Mouse (Mus musculus) limb, embryonic 11.5 days (tissue): Measurements from ENCODE around the gene Pola2. TPM values are rescaled to one million over a fixed set of nuclear protein-coding genes. Genes with fewer than 3 reads are reported as not detected.

Source experiments
- ATAC-seq: fragments of 200-750 bp; cut with Nextera tagmentation; 2 replicates; pipeline ENCODE4 v1.8.0; 2017; ENCODE audit warnings: low read depth; ENCODE audit not compliant: insufficient number of reproducible peaks, low FRiP score, low TSS enrichment
- DNase-seq: peaks from one replicate; pipeline ENCODE4 v3.0.0-alpha.2; 2015; ENCODE audit warnings: low spot score
- H3K27ac ChIP-seq: fragments of 300-500 bp; sonication (generic); replicated peaks from 2 replicates; pipeline ENCODE4 v1.5.1; 2014; ENCODE audit warnings: low read depth, mild to moderate bottlenecking, low read length
- H3K27me3 ChIP-seq: fragments of 300-500 bp; sonication (generic); 2 replicates; pipeline ENCODE4 v1.6.1; 2014; ENCODE audit warnings: mild to moderate bottlenecking, low read length, mixed read lengths; ENCODE audit not compliant: control insufficient read depth, insufficient read depth
- H3K36me3 ChIP-seq: fragments of 300-500 bp; sonication (generic); 2 replicates; pipeline ENCODE4 v1.6.1; 2014; ENCODE audit warnings: mild to moderate bottlenecking, low read length, moderate library complexity, mixed read lengths; ENCODE audit not compliant: control insufficient read depth, insufficient read depth
- H3K4me1 ChIP-seq: fragments of 300-500 bp; sonication (generic); 2 replicates; pipeline ENCODE4 v1.6.1; 2014; ENCODE audit warnings: low read length, mixed read lengths; ENCODE audit not compliant: control insufficient read depth, insufficient read depth
- H3K4me2 ChIP-seq: fragments of 300-500 bp; sonication (generic); 2 replicates; pipeline ENCODE4 v1.6.1; 2014; ENCODE audit warnings: low read depth, mild to moderate bottlenecking, moderate library complexity; ENCODE audit not compliant: severe bottlenecking
- H3K4me3 ChIP-seq: fragments of 300-500 bp; sonication (generic); 2 replicates; pipeline ENCODE4 v1.5.1; 2014; ENCODE audit warnings: low read depth, low read length
- H3K9ac ChIP-seq: fragments of 300-500 bp; sonication (generic); 2 replicates; pipeline ENCODE4 v1.6.1; 2014; ENCODE audit warnings: mild to moderate bottlenecking, low read length
- H3K9me3 ChIP-seq: fragments of 300-500 bp; sonication (generic); 2 replicates; pipeline ENCODE4 v1.6.1; 2016; ENCODE audit warnings: low read length; ENCODE audit not compliant: control insufficient read depth
- WGBS: fragments of 180-500 bp; shearing (Covaris S2); extraction: QIAGEN DNeasy Blood & Tissue Kit; methylation state at CpG from one replicate; pipeline ENCODE4 v1.1.7; 2014; 5-methylcytosine and 5-hydroxymethylcytosine counted together
- polyA plus RNA-seq: library from polyadenylated mRNA; unstranded; fragments of >200 nt; fragmentation: Nextera tagmentation; extraction: Ambion mirVana; gene quantifications from 2 replicates; pipeline ENCODE4 v1.2.1, GENCODE M21; 2014

Pola2 gene
- polyA plus RNA-seq, 1 experiment from 2014 or later = 109 TPM

DNA sequence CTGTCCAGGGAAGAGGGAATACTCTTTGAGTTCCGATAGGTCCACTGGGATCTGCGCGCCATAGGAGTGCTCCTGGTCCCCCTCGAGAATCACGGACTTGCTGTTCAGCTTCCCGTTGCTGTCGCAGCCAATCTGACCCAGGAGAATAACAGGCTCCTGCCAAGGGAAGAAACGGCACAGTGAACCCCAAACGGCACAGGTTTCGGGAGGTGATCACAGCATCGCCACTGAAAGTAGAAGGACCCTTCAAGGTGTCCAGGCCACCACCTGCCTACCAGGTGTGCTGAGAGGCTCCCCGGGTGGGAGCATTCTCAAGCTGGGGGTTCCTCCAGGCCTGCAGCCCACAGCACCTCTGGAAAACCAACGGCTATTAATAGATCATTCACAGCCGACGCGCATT is 12.4 kb downstream of the Pola2 start:
- 92% methylated on average over 16 of the region's 16 CpGs for WGBS
- H3K9ac ChIP-seq = no peak overlapping the region
- no peak overlapping the region for H3K4me2 ChIP-seq
- ATAC-seq (no peak), DNase-seq (no peak)
- no peaks in the 10 kb centered on the region for H3K4me1 ChIP-seq
- no peaks in the 10 kb centered on the region for H3K27me3 ChIP-seq
- no peaks in the 10 kb centered on the region for H3K9me3 ChIP-seq
- H3K36me3 ChIP-seq = peaks cover 26% of the 10 kb centered on the region
- H3K4me3 ChIP-seq = no peak overlapping the region
- no peak overlapping the region for H3K27ac ChIP-seq

DNA sequence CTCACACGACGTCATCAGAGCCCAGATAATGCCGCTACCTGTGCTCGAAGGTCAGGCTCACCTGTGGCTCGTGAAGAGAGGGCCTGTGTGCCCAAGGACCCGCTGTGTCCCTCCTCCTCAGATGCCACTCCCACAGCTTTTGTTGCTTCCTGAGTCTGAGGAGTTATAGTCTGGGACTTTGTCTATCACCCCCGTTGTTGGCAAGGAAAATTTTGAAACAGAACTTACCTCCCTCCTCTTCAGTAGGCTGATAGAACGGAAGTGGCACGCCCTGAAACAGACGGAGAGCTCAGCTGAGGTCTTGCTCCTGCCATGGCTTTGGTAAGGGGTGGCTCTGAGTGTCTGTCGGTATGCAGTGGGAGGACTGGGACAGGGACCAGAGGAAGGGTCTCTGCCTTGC is 13.8 kb downstream of the Pola2 start:
- no peaks in the 10 kb centered on the region for H3K4me1 ChIP-seq
- ATAC-seq (no peak), DNase-seq (no peak)
- H3K36me3 ChIP-seq = peaks cover 21% of the 10 kb centered on the region
- H3K27ac ChIP-seq = no peak overlapping the region
- WGBS = 94% methylated on average over 11 of the region's 11 CpGs
- no peak overlapping the region for H3K4me3 ChIP-seq
- no peaks in the 10 kb centered on the region for H3K9me3 ChIP-seq
- H3K4me2 ChIP-seq = no peak overlapping the region
- no peaks in the 10 kb centered on the region for H3K27me3 ChIP-seq
- H3K9ac ChIP-seq = no peak overlapping the region

DNA sequence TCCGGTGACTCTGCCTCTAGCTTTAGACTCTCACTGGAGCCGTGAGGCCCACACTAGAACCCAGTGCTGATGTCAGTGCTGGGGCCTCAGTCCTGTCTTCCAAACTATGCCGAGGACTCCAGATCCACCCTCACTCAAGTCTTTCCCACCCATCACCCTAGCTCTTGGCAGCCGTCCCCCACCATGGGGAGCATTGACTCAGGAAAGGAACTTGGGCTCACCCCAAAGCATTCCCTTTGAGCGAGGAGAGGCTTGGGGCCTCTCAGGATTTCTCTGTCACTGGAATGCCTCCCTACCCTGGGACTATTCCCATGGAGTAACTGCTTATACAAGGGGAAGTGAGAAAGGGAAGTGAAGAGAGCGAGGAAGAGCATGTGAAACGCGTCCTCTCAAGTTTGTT is 18.1 kb downstream of the Pola2 start:
- no peak for ATAC-seq
- H3K27me3 ChIP-seq = no peaks in the 10 kb centered on the region
- H3K4me1 ChIP-seq = no peaks in the 10 kb centered on the region; the same call in 1 of the 2 replicates
- H3K36me3 ChIP-seq = peaks cover 26% of the 10 kb centered on the region
- no peak for DNase-seq
- H3K4me3 ChIP-seq = no peak overlapping the region
- no peak overlapping the region for H3K27ac ChIP-seq
- H3K9me3 ChIP-seq = no peaks in the 10 kb centered on the region
- H3K4me2 ChIP-seq = no peak overlapping the region
- WGBS = 89% methylated on average over 8 of the region's 8 CpGs
- H3K9ac ChIP-seq = no peak overlapping the region

DNA sequence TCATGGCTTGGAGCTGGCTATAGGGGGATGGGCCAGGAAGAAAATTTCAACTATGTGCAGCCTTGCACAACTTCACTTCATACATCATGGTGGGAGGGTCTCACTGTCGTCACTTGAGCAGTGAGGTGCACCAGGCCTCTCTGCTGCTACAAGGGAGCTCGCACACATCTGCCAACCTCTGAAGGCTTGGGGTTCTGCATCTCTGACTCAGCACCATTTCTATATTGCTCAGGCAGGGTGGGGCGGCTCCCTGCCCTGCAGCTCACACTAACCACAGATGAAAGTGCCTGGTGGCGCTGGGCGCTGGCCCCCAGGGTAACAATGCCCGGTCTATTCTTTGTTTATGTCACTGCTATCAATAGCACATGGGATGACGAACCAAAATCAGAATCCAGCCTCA is 19.0 kb downstream of the Pola2 start:
- Histone ChIP-seq H3K27me3 (no peaks in the 10 kb centered on the region), H3K4me2 (no peak overlapping the region), H3K4me3 (no peak overlapping the region), H3K9me3 (no peaks in the 10 kb centered on the region), H3K36me3 (peaks cover 28% of the 10 kb centered on the region), H3K27ac (no peak overlapping the region), H3K9ac (no peak overlapping the region), H3K4me1 (no peaks in the 10 kb centered on the region; the same call in 1 of the 2 replicates)
- DNase-seq (no peak), ATAC-seq (peak; percentile 44; the same call in 1 of the 2 replicates)
- WGBS = 84% methylated on average over 7 of the region's 7 CpGs

DNA sequence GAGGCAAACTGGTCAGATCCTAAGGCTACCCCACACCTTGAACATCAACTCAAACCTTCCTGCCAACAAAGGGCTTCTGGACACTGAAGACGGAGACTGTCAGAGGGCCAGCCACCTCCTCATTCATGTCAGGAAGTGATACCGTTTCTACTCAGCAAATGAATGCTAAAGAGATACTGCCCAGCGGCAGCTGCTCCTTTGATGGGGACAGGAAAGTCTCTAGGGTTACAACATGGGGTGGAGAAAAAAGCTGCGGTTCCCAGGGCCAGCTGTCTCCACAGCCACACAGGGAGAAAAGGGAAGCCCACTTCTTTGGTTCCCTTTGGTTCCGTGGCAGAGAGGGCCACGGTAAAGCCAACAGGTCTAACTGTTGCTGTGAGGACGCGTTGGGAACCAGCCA is 19.9 kb downstream of the Pola2 start:
- Histone ChIP-seq H3K4me1 (no peaks in the 10 kb centered on the region; the same call in 1 of the 2 replicates), H3K4me3 (no peak overlapping the region), H3K27ac (no peak overlapping the region), H3K27me3 (no peaks in the 10 kb centered on the region), H3K4me2 (no peak overlapping the region), H3K9ac (no peak overlapping the region), H3K36me3 (peaks cover 28% of the 10 kb centered on the region), H3K9me3 (no peaks in the 10 kb centered on the region)
- ATAC-seq = no peak
- DNase-seq = no peak
- WGBS = 79% methylated on average over 8 of the region's 8 CpGs

- no peak for ATAC-seq
- Histone ChIP-seq H3K27me3 (no peaks in the 10 kb centered on the region), H3K36me3 (peaks cover 28% of the 10 kb centered on the region), H3K27ac (no peak overlapping the region), H3K4me1 (no peaks in the 10 kb centered on the region; the same call in 1 of the 2 replicates), H3K9ac (no peak overlapping the region), H3K9me3 (no peaks in the 10 kb centered on the region), H3K4me3 (no peak overlapping the region), H3K4me2 (no peak overlapping the region; the same call in 1 of the 2 replicates)
- WGBS = 94% methylated on average over 15 of the region's 15 CpGs
- DNase-seq = no peak
Measured at GRCm38 (mm10) chr19:5943404-5943803, 20.6 kb downstream of the Pola2 start.

DNA sequence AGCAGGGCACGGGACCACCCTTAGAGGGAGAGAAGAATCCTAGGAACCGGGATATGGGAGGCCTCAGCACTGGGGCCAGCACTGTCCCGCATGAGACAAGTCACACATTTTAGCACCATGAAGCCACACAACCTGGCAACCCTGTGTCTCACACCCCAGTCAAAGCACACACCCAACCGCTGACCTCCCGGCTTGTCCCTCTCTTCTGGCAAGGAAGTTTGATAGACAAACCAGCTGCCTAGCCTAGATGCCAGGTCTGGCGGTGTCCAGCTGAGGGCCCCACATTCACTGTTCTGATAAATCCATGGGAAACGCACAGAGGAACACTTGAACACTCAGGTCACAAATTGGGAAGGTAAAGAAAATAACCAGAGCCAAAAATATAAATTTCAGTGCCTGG is 21.4 kb downstream of the Pola2 start:
- 93% methylated on average over 7 of the region's 7 CpGs for WGBS
- no peak overlapping the region for H3K4me2 ChIP-seq
- DNase-seq (no peak), ATAC-seq (no peak)
- no peaks in the 10 kb centered on the region; the same call in 1 of the 2 replicates for H3K4me1 ChIP-seq
- H3K36me3 ChIP-seq = peaks cover 24% of the 10 kb centered on the region
- no peak overlapping the region for H3K4me3 ChIP-seq
- H3K9me3 ChIP-seq = no peaks in the 10 kb centered on the region
- no peaks in the 10 kb centered on the region for H3K27me3 ChIP-seq
- no peak overlapping the region for H3K9ac ChIP-seq
- H3K27ac ChIP-seq = no peak overlapping the region

DNA sequence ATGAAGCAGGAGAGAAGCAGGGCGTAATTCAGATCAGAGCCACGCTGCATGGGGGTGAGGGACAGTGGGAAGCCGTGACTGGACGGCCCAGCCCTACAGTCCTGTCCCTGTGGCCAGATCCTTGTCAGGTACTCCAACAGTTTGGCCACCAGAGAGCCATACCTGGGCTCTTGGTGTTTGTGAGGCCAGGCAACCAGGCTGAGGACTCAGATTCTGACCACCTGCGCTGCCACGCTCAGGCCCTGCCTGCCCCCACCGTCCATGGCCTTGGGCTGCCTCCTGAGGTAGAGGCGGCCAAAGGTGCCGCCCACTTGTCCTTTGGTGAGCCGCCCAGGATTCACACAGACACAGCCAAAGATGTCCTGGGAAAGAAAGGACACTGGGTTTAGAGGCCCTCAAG is 23.3 kb downstream of the Pola2 start:
- Histone ChIP-seq H3K4me2 (no peak overlapping the region), H3K27ac (no peak overlapping the region), H3K27me3 (no peaks in the 10 kb centered on the region), H3K9ac (no peak overlapping the region), H3K4me3 (no peak overlapping the region), H3K36me3 (peaks cover 24% of the 10 kb centered on the region), H3K9me3 (no peaks in the 10 kb centered on the region), H3K4me1 (no peaks in the 10 kb centered on the region; the same call in 1 of the 2 replicates)
- WGBS = 93% methylated on average over 10 of the region's 10 CpGs
- no peak for ATAC-seq
- no peak for DNase-seq

DNA sequence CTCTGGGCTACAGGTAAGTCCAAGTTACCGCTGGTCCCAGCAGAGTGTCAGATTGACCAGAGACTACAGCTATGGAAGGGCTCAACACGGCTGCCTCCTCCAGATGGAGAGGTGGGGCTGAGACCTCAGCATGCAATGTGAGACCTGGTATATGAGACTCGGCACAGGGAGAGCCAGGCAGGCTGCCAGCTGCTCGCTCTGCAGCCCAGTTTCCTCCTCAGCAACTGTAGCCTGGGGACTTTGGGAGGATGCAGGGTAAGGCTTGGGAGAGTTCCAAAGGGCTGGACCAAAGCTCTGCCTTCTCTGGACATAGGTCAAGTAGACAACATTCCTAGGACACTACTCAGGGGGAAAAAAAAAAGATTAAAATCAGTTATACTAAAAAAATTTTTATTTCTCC is 23.8 kb downstream of the Pola2 start:
- Histone ChIP-seq H3K4me1 (peaks cover 3% of the 10 kb centered on the region; the same call in 1 of the 2 replicates), H3K27me3 (no peaks in the 10 kb centered on the region), H3K9me3 (no peaks in the 10 kb centered on the region), H3K4me2 (no peak overlapping the region), H3K27ac (no peak overlapping the region), H3K9ac (no peak overlapping the region), H3K4me3 (no peak overlapping the region), H3K36me3 (peaks cover 24% of the 10 kb centered on the region)
- ATAC-seq = no peak
- no peak for DNase-seq
- 74% methylated on average over 4 of the region's 4 CpGs for WGBS
